Mouse (Mus musculus): ENCODE measurements around the gene Ppard. TPM values are rescaled to one million over a fixed set of nuclear protein-coding genes. Genes with fewer than 3 reads are reported as not detected.

The Ppard gene
- polyA plus RNA-seq, 1 experiment from 2014 or later: 1.6 TPM

GRCm38 (mm10) chr17:28281866-28282441 is 49.5 kb downstream of the Ppard start:
- Histone ChIP-seq H3K9ac (ENCODE audit: low read depth, low read length) (no peak overlapping the region), H3K36me3 (ENCODE audit: control insufficient read depth, insufficient read depth, low read length) (no peaks in the 10 kb centered on the region), H3K4me2 (ENCODE audit: low read length) (no peak overlapping the region), H3K4me1 (ENCODE audit: control insufficient read depth, insufficient read depth, low read length) (peaks cover 4% of the 10 kb centered on the region; the same call in 1 of the 2 replicates), H3K27ac (ENCODE audit: low read length) (no peak overlapping the region), H3K27me3 (ENCODE audit: control insufficient read depth, insufficient read depth, low read depth, low read length) (no peaks in the 10 kb centered on the region), H3K4me3 (ENCODE audit: low read depth, low read length) (no peak overlapping the region), H3K9me3 (replicated peaks; ENCODE audit: control insufficient read depth, low read length, poor library complexity, severe bottlenecking) (no peaks in the 10 kb centered on the region)
- ATAC-seq: no peak
- 94% methylated on average over 7 of the region's 7 CpGs for WGBS

GRCm38 (mm10) chr17:28283199-28283598 is 50.7 kb downstream of the Ppard start:
- no peak for ATAC-seq

DNA sequence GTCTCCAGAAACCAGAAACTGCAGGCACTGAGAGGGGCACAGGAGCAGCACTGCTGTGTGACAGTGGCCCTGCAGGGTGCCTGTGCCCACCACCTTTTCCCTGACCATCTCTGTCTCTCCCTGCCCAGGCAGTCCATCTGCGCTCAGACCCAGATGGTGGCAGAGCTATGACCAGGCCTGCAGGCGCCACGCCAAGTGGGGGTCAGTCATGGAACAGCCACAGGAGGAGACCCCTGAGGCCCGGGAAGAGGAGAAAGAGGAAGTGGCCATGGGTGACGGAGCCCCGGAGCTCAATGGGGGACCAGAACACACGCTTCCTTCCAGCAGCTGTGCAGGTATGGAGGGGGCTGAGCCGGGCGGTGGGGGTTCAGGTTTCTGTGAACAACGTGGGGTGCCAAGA is 53.6 kb downstream of the Ppard start:
- no peak for ATAC-seq
- Histone ChIP-seq H3K4me3 (ENCODE audit: low read depth, low read length) (no peak overlapping the region), H3K9ac (ENCODE audit: low read depth, low read length) (0 out of 2 replicates have a peak overlapping the region, but pooled peaks have one; percentile 0), H3K27me3 (ENCODE audit: control insufficient read depth, insufficient read depth, low read depth, low read length) (no peaks in the 10 kb centered on the region), H3K9me3 (replicated peaks; ENCODE audit: control insufficient read depth, low read length, poor library complexity, severe bottlenecking) (no peaks in the 10 kb centered on the region), H3K4me2 (ENCODE audit: low read length) (no peak overlapping the region), H3K36me3 (ENCODE audit: control insufficient read depth, insufficient read depth, low read length) (no peaks in the 10 kb centered on the region), H3K4me1 (ENCODE audit: control insufficient read depth, insufficient read depth, low read length) (no peaks in the 10 kb centered on the region), H3K27ac (ENCODE audit: low read length) (no peak overlapping the region)
- WGBS: 90% methylated on average over 10 of the region's 10 CpGs

More at GRCm38 (mm10) chr17:28283199-28283598, 50.7 kb downstream of the Ppard start:
- Histone ChIP-seq H3K4me2 (ENCODE audit: low read length) (no peak overlapping the region), H3K9me3 (replicated peaks; ENCODE audit: control insufficient read depth, low read length, poor library complexity, severe bottlenecking) (no peaks in the 10 kb centered on the region), H3K36me3 (ENCODE audit: control insufficient read depth, insufficient read depth, low read length) (no peaks in the 10 kb centered on the region), H3K27me3 (ENCODE audit: control insufficient read depth, insufficient read depth, low read depth, low read length) (no peaks in the 10 kb centered on the region), H3K27ac (ENCODE audit: low read length) (no peak overlapping the region), H3K4me1 (ENCODE audit: control insufficient read depth, insufficient read depth, low read length) (peaks cover 2% of the 10 kb centered on the region; the same call in 1 of the 2 replicates), H3K4me3 (ENCODE audit: low read depth, low read length) (no peak overlapping the region), H3K9ac (ENCODE audit: low read depth, low read length) (no peak overlapping the region)
- WGBS: 95% methylated on average over 10 of the region's 10 CpGs

- no peaks in the 10 kb centered on the region for H3K36me3 ChIP-seq (ENCODE audit: control insufficient read depth, insufficient read depth, low read length)
- H3K4me2 ChIP-seq (ENCODE audit: low read length): no peak overlapping the region
- no peak overlapping the region for H3K27ac ChIP-seq (ENCODE audit: low read length)
- no peak for ATAC-seq
- WGBS: 31% methylated on average over 5 of the region's 5 CpGs
- no peaks in the 10 kb centered on the region for H3K4me1 ChIP-seq (ENCODE audit: control insufficient read depth, insufficient read depth, low read length)
- H3K27me3 ChIP-seq (ENCODE audit: control insufficient read depth, insufficient read depth, low read depth, low read length): no peaks in the 10 kb centered on the region
- no peaks in the 10 kb centered on the region for H3K9me3 ChIP-seq (replicated peaks; ENCODE audit: control insufficient read depth, low read length, poor library complexity, severe bottlenecking)
- H3K9ac ChIP-seq (ENCODE audit: low read depth, low read length): no peak overlapping the region
- no peak overlapping the region for H3K4me3 ChIP-seq (ENCODE audit: low read depth, low read length)
Measured at GRCm38 (mm10) chr17:28286964-28287363, 54.5 kb downstream of the Ppard start.

DNA sequence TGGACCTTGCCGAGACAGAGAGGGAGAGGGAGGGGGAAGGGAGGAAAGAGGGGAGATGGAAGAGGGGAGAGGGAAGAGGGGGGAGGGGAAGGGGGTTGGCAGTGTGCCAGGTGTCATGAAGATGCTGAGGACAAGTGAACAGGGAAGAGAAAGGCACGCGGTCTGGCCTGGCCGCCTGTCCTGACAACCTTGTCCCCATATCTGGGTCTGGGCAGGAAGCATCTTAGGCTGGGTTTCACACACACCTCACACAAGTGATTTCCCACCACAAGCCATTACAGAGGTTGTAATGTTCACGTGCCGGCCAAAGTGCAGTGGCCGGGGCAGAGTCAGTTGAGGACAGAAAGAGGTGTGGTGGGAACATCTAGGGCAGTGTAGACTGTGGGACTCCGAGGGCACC is 55.1 kb downstream of the Ppard start:
- no peak overlapping the region for H3K27ac ChIP-seq (ENCODE audit: low read length)
- no peaks in the 10 kb centered on the region for H3K4me1 ChIP-seq (ENCODE audit: control insufficient read depth, insufficient read depth, low read length)
- no peak overlapping the region for H3K4me3 ChIP-seq (ENCODE audit: low read depth, low read length)
- WGBS: 65% methylated on average over 8 of the region's 8 CpGs
- no peak for ATAC-seq
- no peak overlapping the region for H3K4me2 ChIP-seq (ENCODE audit: low read length)
- no peaks in the 10 kb centered on the region for H3K27me3 ChIP-seq (ENCODE audit: control insufficient read depth, insufficient read depth, low read depth, low read length)
- H3K9ac ChIP-seq (ENCODE audit: low read depth, low read length): no peak overlapping the region
- H3K36me3 ChIP-seq (ENCODE audit: control insufficient read depth, insufficient read depth, low read length): no peaks in the 10 kb centered on the region
- H3K9me3 ChIP-seq (replicated peaks; ENCODE audit: control insufficient read depth, low read length, poor library complexity, severe bottlenecking): no peaks in the 10 kb centered on the region

GRCm38 (mm10) chr17:28287980-28288379 is 55.5 kb downstream of the Ppard start:
- Histone ChIP-seq H3K9ac (ENCODE audit: low read depth, low read length) (no peak overlapping the region), H3K4me1 (ENCODE audit: control insufficient read depth, insufficient read depth, low read length) (no peaks in the 10 kb centered on the region), H3K4me3 (ENCODE audit: low read depth, low read length) (no peak overlapping the region), H3K4me2 (ENCODE audit: low read length) (no peak overlapping the region), H3K9me3 (replicated peaks; ENCODE audit: control insufficient read depth, low read length, poor library complexity, severe bottlenecking) (no peaks in the 10 kb centered on the region), H3K27ac (ENCODE audit: low read length) (no peak overlapping the region), H3K27me3 (ENCODE audit: control insufficient read depth, insufficient read depth, low read depth, low read length) (no peaks in the 10 kb centered on the region), H3K36me3 (ENCODE audit: control insufficient read depth, insufficient read depth, low read length) (no peaks in the 10 kb centered on the region)
- ATAC-seq: no peak
- 61% methylated on average over 5 of the region's 5 CpGs for WGBS

DNA sequence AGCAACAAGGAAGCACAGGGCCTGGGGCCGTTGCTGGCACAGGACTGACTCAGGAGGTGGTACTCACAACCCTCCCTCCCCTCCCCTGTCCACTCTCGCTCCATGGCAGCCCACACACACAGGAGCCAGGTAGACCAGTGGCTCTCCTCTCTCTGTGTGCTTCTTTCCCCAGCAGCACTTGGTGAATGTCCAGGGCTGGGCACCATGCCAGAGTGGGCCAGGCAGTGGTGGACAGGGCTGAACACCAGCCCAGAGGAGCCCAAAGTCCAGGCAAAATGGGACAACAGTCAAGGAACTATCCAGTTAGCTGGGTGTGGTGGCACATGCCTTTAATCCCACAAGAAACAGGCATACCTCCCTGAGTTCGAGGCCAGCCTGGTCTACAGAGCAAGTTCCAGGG is 57.8 kb downstream of the Ppard start:
- 75% methylated on average over 3 of the region's 3 CpGs for WGBS
- no peak overlapping the region for H3K4me2 ChIP-seq (ENCODE audit: low read length)
- no peak for ATAC-seq
- no peaks in the 10 kb centered on the region for H3K27me3 ChIP-seq (ENCODE audit: control insufficient read depth, insufficient read depth, low read depth, low read length)
- H3K27ac ChIP-seq (ENCODE audit: low read length): no peak overlapping the region
- H3K4me1 ChIP-seq (ENCODE audit: control insufficient read depth, insufficient read depth, low read length): no peaks in the 10 kb centered on the region
- no peaks in the 10 kb centered on the region for H3K36me3 ChIP-seq (ENCODE audit: control insufficient read depth, insufficient read depth, low read length)
- no peak overlapping the region for H3K4me3 ChIP-seq (ENCODE audit: low read depth, low read length)
- H3K9me3 ChIP-seq (replicated peaks; ENCODE audit: control insufficient read depth, low read length, poor library complexity, severe bottlenecking): no peaks in the 10 kb centered on the region
- no peak overlapping the region for H3K9ac ChIP-seq (ENCODE audit: low read depth, low read length)

GRCm38 (mm10) chr17:28290671-28291070 is 58.2 kb downstream of the Ppard start:
- H3K4me1 ChIP-seq (ENCODE audit: control insufficient read depth, insufficient read depth, low read length): no peaks in the 10 kb centered on the region
- no peaks in the 10 kb centered on the region for H3K27me3 ChIP-seq (ENCODE audit: control insufficient read depth, insufficient read depth, low read depth, low read length)
- H3K27ac ChIP-seq (ENCODE audit: low read length): no peak overlapping the region
- H3K9ac ChIP-seq (ENCODE audit: low read depth, low read length): no peak overlapping the region
- 80% methylated on average over 11 of the region's 11 CpGs for whole genome bisulfite sequencing
- H3K9me3 ChIP-seq (replicated peaks; ENCODE audit: control insufficient read depth, low read length, poor library complexity, severe bottlenecking): no peaks in the 10 kb centered on the region
- no peak overlapping the region for H3K4me3 ChIP-seq (ENCODE audit: low read depth, low read length)
- ATAC-seq: no peak
- no peaks in the 10 kb centered on the region for H3K36me3 ChIP-seq (ENCODE audit: control insufficient read depth, insufficient read depth, low read length)
- H3K4me2 ChIP-seq (ENCODE audit: low read length): no peak overlapping the region

DNA sequence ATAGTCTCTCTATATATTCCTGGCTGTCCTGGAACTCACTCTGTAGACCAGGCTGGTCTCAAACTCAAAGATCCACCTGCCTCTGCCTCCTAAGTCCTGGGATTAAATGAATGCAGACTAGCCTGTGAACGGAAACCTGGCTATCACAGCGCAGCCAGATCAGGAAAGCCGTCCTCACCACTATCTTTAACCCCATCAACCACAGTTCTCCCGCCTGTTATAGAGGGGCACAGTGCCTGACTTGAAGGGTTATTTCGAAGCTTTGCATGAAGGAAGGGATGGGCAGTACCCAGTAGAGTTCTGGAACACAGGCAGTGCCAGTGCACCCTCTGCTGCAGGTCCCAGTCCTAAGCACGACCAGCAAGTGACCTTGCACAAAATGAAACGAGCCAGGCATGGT is 58.8 kb downstream of the Ppard start:
- H3K4me2 ChIP-seq (ENCODE audit: low read length): no peak overlapping the region
- H3K9me3 ChIP-seq (replicated peaks; ENCODE audit: control insufficient read depth, low read length, poor library complexity, severe bottlenecking): no peaks in the 10 kb centered on the region
- ATAC-seq: no peak
- H3K36me3 ChIP-seq (ENCODE audit: control insufficient read depth, insufficient read depth, low read length): no peaks in the 10 kb centered on the region
- no peak overlapping the region for H3K27ac ChIP-seq (ENCODE audit: low read length)
- H3K4me3 ChIP-seq (ENCODE audit: low read depth, low read length): no peak overlapping the region
- no peaks in the 10 kb centered on the region for H3K4me1 ChIP-seq (ENCODE audit: control insufficient read depth, insufficient read depth, low read length)
- 87% methylated on average over 7 of the region's 7 CpGs for WGBS
- H3K27me3 ChIP-seq (ENCODE audit: control insufficient read depth, insufficient read depth, low read depth, low read length): no peaks in the 10 kb centered on the region
- H3K9ac ChIP-seq (ENCODE audit: low read depth, low read length): no peak overlapping the region
